Mouse (Mus musculus) limb, embryonic 10.5 days (tissue): ENCODE results near the gene Abhd14b. TPM values are rescaled to one million over a fixed set of nuclear protein-coding genes. Genes with fewer than 3 reads are reported as not detected.

Source experiments
- DNase-seq: peaks from one replicate; pipeline ENCODE4 v3.0.0-alpha.2; 2017; ENCODE audit warnings: low spot score
- H3K27ac ChIP-seq: fragments of 300-500 bp; sonication (generic); 2 replicates; pipeline ENCODE4 v1.5.1; 2016; ENCODE audit warnings: mild to moderate bottlenecking
- H3K27me3 ChIP-seq: fragments of 300-500 bp; sonication (generic); 2 replicates; pipeline ENCODE4 v1.6.1; 2016; ENCODE audit warnings: low read depth, mild to moderate bottlenecking; ENCODE audit not compliant: poor library complexity, severe bottlenecking
- H3K36me3 ChIP-seq: fragments of 300-500 bp; sonication (generic); 2 replicates; pipeline ENCODE4 v1.6.1; 2016; ENCODE audit warnings: mild to moderate bottlenecking, moderate library complexity
- H3K4me1 ChIP-seq: fragments of 300-500 bp; sonication (generic); 2 replicates; pipeline ENCODE4 v1.6.1; 2016
- H3K4me3 ChIP-seq: fragments of 300-500 bp; sonication (generic); 2 replicates; pipeline ENCODE4 v1.5.1; 2016; ENCODE audit warnings: mild to moderate bottlenecking, moderate library complexity
- H3K9me3 ChIP-seq: fragments of 300-500 bp; sonication (generic); replicated peaks from 2 replicates; pipeline ENCODE4 v1.6.1; 2016; ENCODE audit warnings: mild to moderate bottlenecking
- WGBS: fragments of 180-500 bp; shearing (Covaris S2); methylation state at CpG from one replicate; pipeline ENCODE4 v1.1.7; 2016; 5-methylcytosine and 5-hydroxymethylcytosine counted together
- polyA plus RNA-seq: library from polyadenylated mRNA; unstranded; fragments of >200 nt; fragmentation: Nextera tagmentation; extraction: Ambion mirVana; gene quantifications from 2 replicates; pipeline ENCODE4 v1.2.1, GENCODE M21; 2016

Gene Abhd14b
- 5.9 and 7.6 TPM in 2 replicates for polyA plus RNA-seq

- peaks cover 69% of the 10 kb centered on the region for H3K4me1 ChIP-seq
- H3K4me3 ChIP-seq, result peak within 1 kb of the TSS; percentile 54
- H3K27ac ChIP-seq, result peak within 1 kb of the TSS; percentile 81
- under 1% methylated on average over 24 of the region's 24 CpGs for WGBS
- 0 out of 2 replicates have a peak, but pooled peaks cover 3% of the 10 kb centered on the region for H3K36me3 ChIP-seq
- peak; percentile 94 for DNase-seq
- no peaks in the 10 kb centered on the region for H3K27me3 ChIP-seq
- no peaks in the 10 kb centered on the region for H3K9me3 ChIP-seq
Measured at GRCm38 (mm10) chr9:106447348-106447747, at the start of gene Abhd14b, which contains the start of gene Abhd14a. Gene Abhd14b (plus strand): TSS chr9:106447459. Gene Abhd14a (minus strand): TSS chr9:106447678.

GRCm38 (mm10) chr9:106397733-106398132 is 49.5 kb upstream of the Abhd14b start:
- peaks cover 56% of the 10 kb centered on the region for H3K4me1 ChIP-seq
- peak overlapping the region; percentile 63 for H3K27ac ChIP-seq
- no peaks in the 10 kb centered on the region for H3K36me3 ChIP-seq
- H3K27me3 ChIP-seq, result no peaks in the 10 kb centered on the region
- no peak for DNase-seq
- no peaks in the 10 kb centered on the region for H3K9me3 ChIP-seq
- WGBS, result 58% methylated on average over 4 of the region's 4 CpGs
- no peak overlapping the region for H3K4me3 ChIP-seq

GRCm38 (mm10) chr9:106398667-106399311 is 48.5 kb upstream of the Abhd14b start:
- 76% methylated on average over 9 of the region's 9 CpGs for WGBS
- 0 out of 2 replicates have a peak overlapping the region, but pooled peaks have one; percentile 32 for H3K27ac ChIP-seq
- no peaks in the 10 kb centered on the region for H3K36me3 ChIP-seq
- no peak overlapping the region for H3K4me3 ChIP-seq
- no peaks in the 10 kb centered on the region for H3K9me3 ChIP-seq
- no peak for DNase-seq
- H3K4me1 ChIP-seq, result peaks cover 54% of the 10 kb centered on the region
- no peaks in the 10 kb centered on the region for H3K27me3 ChIP-seq

- Histone ChIP-seq H3K27me3 (no peaks in the 10 kb centered on the region), H3K36me3 (no peaks in the 10 kb centered on the region), H3K4me3 (no peak overlapping the region), H3K4me1 (peaks cover 53% of the 10 kb centered on the region), H3K27ac (peak overlapping the region; percentile 46), H3K9me3 (no peaks in the 10 kb centered on the region)
- no peak for DNase-seq
- 71% methylated on average over 3 of the region's 3 CpGs for WGBS
Measured at GRCm38 (mm10) chr9:106399808-106400207, 47.5 kb upstream of the Abhd14b start.

GRCm38 (mm10) chr9:106402149-106402548 is 45.1 kb upstream of the Abhd14b start:
- peaks cover 70% of the 10 kb centered on the region for H3K4me1 ChIP-seq
- H3K27ac ChIP-seq, result no peak overlapping the region; the same call in 1 of the 2 replicates
- no peaks in the 10 kb centered on the region for H3K9me3 ChIP-seq
- H3K36me3 ChIP-seq, result no peaks in the 10 kb centered on the region
- H3K27me3 ChIP-seq, result no peaks in the 10 kb centered on the region
- WGBS, result 87% methylated on average over 5 of the region's 5 CpGs
- DNase-seq, result no peak
- H3K4me3 ChIP-seq, result no peak overlapping the region

- Histone ChIP-seq H3K4me1 (peaks cover 75% of the 10 kb centered on the region), H3K27ac (peak overlapping the region; percentile 25; the same call in 1 of the 2 replicates), H3K4me3 (no peak overlapping the region), H3K27me3 (no peaks in the 10 kb centered on the region), H3K9me3 (no peaks in the 10 kb centered on the region), H3K36me3 (no peaks in the 10 kb centered on the region)
- WGBS, result 84% methylated on average over 16 of the region's 16 CpGs
- no peak for DNase-seq
Measured at GRCm38 (mm10) chr9:106402607-106403375, 44.5 kb upstream of the Abhd14b start.

GRCm38 (mm10) chr9:106405275-106405674 is 42.0 kb upstream of the Abhd14b start:
- peak; percentile 62 for DNase-seq

GRCm38 (mm10) chr9:106406443-106407078 is 40.7 kb upstream of the Abhd14b start:
- DNase-seq, result no peak
- Histone ChIP-seq H3K36me3 (no peaks in the 10 kb centered on the region), H3K4me1 (peaks cover 67% of the 10 kb centered on the region), H3K27ac (peak overlapping the region; percentile 66), H3K4me3 (no peak overlapping the region), H3K27me3 (no peaks in the 10 kb centered on the region), H3K9me3 (no peaks in the 10 kb centered on the region)
- WGBS, result 56% methylated on average over 8 of the region's 8 CpGs

More at GRCm38 (mm10) chr9:106405275-106405674, 42.0 kb upstream of the Abhd14b start:
- no peak overlapping the region; the same call in 1 of the 2 replicates for H3K4me3 ChIP-seq
- H3K27ac ChIP-seq, result peak overlapping the region; percentile 61
- peaks cover 64% of the 10 kb centered on the region for H3K4me1 ChIP-seq
- no peaks in the 10 kb centered on the region for H3K27me3 ChIP-seq
- H3K9me3 ChIP-seq, result no peaks in the 10 kb centered on the region
- H3K36me3 ChIP-seq, result no peaks in the 10 kb centered on the region
- 7% methylated on average over 6 of the region's 6 CpGs for WGBS

GRCm38 (mm10) chr9:106409096-106409495 is 38.2 kb upstream of the Abhd14b start:
- WGBS, result 98% methylated on average over 4 of the region's 4 CpGs
- Histone ChIP-seq H3K36me3 (no peaks in the 10 kb centered on the region), H3K4me1 (peaks cover 76% of the 10 kb centered on the region), H3K9me3 (no peaks in the 10 kb centered on the region), H3K27ac (no peak overlapping the region), H3K4me3 (no peak overlapping the region), H3K27me3 (no peaks in the 10 kb centered on the region)
- DNase-seq, result no peak

- no peaks in the 10 kb centered on the region for H3K9me3 ChIP-seq
Measured at GRCm38 (mm10) chr9:106410086-106410650, 37.1 kb upstream of the Abhd14b start.

GRCm38 (mm10) chr9:106411091-106411594 is 36.1 kb upstream of the Abhd14b start:
- H3K9me3 ChIP-seq, result no peaks in the 10 kb centered on the region
- H3K4me1 ChIP-seq, result peaks cover 58% of the 10 kb centered on the region
- WGBS, result 80% methylated on average over 9 of the region's 9 CpGs
- H3K27me3 ChIP-seq, result no peaks in the 10 kb centered on the region
- H3K36me3 ChIP-seq, result no peaks in the 10 kb centered on the region
- peak overlapping the region; percentile 70 for H3K27ac ChIP-seq
- no peak for DNase-seq
- no peak overlapping the region for H3K4me3 ChIP-seq

More at GRCm38 (mm10) chr9:106410086-106410650, 37.1 kb upstream of the Abhd14b start:
- H3K36me3 ChIP-seq, result no peaks in the 10 kb centered on the region
- no peaks in the 10 kb centered on the region for H3K27me3 ChIP-seq
- WGBS, result 39% methylated on average over 2 of the region's 2 CpGs
- DNase-seq, result no peak
- peaks cover 68% of the 10 kb centered on the region for H3K4me1 ChIP-seq
- peak overlapping the region; percentile 70 for H3K27ac ChIP-seq
- no peak overlapping the region for H3K4me3 ChIP-seq

- H3K36me3 ChIP-seq, result no peaks in the 10 kb centered on the region
- WGBS, result 71% methylated on average over 6 of the region's 6 CpGs
- H3K27me3 ChIP-seq, result no peaks in the 10 kb centered on the region
- H3K9me3 ChIP-seq, result no peaks in the 10 kb centered on the region
- no peak for DNase-seq
- peaks cover 52% of the 10 kb centered on the region for H3K4me1 ChIP-seq
- H3K27ac ChIP-seq, result peak overlapping the region; percentile 32; the same call in 1 of the 2 replicates
- no peak overlapping the region for H3K4me3 ChIP-seq
Measured at GRCm38 (mm10) chr9:106411729-106412128, 35.5 kb upstream of the Abhd14b start.
